Mouse (Mus musculus) embryonic stem cell, embryonic (primary cell): ENCODE measurements around the gene Pde4b.
"Not testable (repeated sequence)": the region's sequence is repeated elsewhere in the genome, so short reads cannot be mapped to it uniquely, and the experiment has no call there.

Experiments
- CTCF ChIA-PET, 4 experiments: fragments of 300-600 bp in 2 of 4; fragments of 350-600 bp in 2 of 4; sonication (Branson Sonifier 250); formaldehyde crosslinking; loops; one replicate each; lab custom pipeline; 2022; ENCODE audit warnings: inconsistent platforms in 2 of 4; lab: Charles Lee
- POLR2A ChIA-PET, 4 experiments: fragments of 300-600 bp in 2 of 4; fragments of 350-600 bp in 2 of 4; sonication (Branson Sonifier 250); formaldehyde crosslinking; loops; one replicate each; lab custom pipeline; 2022; ENCODE audit warnings: antibody characterized with exemption in 4 of 4, inconsistent platforms in 1 of 4; lab: Charles Lee

Gene Pde4b

DNA sequence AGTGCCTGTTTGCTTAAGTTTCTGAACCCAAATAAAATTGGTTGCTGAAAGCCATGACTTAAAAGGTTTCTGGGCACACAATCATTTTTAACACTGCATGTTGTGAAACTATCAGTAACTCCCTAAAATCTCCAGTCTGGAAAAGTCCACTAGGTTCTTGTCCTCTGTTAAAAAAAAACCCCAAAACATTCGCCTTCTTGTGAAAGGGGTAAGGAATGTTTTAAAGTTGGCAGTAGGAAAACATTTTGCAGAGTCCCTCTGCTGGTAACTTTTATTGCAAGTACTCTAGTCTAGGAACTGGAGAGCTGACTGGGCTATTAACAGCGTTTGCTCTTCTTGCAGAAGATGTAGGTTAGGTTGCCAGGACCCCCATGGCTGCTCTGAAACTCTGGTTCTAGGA lies 400.7 kb downstream of the Pde4b start:
- ChIA-PET POLR2A (interaction anchor here in 1 of 4 experiments (0.6 kb wide), 1 partner anchor 823 kb away, joined by 3 read pairs; no protein-coding TSS in a partner anchor), CTCF (no interaction called here)

DNA sequence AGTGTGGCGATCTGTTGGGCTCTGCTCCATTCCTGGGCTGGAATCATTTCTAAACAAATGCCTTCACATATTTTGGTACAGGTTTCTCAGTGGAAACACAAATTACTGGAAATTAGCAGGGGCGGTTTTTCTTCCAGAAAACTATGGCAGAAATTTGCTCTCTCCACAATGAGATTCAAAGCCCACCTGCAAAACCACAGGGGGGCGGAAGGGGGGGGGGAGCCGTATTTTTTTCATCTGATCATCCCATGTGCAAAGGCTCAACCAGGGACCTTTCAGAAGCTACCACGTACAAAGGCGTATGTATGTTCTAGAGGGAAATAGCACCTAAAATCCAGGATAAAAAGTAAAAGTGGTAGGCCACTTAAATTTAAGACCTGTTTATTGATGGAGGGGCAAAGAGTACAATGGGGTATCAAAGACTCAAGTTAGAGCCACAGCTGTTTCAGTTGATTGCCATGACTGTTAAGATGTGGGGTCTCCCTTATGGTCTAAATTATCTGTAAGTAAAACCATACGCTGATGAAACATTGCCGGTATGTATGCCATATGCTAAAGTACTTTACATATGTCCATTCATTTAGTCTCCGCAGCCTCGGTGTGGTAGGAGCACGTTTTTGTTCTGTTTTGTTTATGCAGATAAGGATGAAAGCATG lies 404.3 kb downstream of the Pde4b start:
- POLR2A ChIA-PET = no interaction called here
- CTCF ChIA-PET = interaction anchor here in 1 of 4 experiments (0.7 kb wide), 1 partner anchor 1142 kb away, joined by 9 read pairs; no protein-coding TSS in a partner anchor

DNA sequence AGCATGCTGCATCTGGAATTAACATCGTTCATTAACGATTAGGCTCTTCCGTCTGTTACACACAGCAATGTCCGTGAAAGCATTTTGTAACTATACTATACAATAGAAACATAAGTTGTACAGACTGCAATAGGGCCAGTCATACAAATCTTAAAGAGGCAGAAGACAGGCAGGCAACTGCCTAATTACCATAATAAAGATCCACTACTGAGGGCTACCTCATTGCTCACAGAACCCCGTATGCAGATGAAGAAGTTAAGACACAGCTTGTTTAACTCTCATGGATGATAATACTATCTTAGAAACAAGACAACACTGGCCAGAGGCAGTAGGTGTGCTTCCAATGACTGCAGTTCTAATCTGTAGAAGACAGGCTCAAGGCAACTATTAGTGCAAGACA lies 405.6 kb downstream of the Pde4b start:
- CTCF ChIA-PET = interaction anchor here in 1 of 4 experiments (0.9 to 1.3 kb wide), 2 partner anchors 15 to 653 kb away, joined by 3 read pairs; no protein-coding TSS in a partner anchor
- POLR2A ChIA-PET = interaction anchor here in 1 of 4 experiments (0.7 kb wide), 1 partner anchor 160 kb away, joined by 3 read pairs; no protein-coding TSS in a partner anchor

DNA sequence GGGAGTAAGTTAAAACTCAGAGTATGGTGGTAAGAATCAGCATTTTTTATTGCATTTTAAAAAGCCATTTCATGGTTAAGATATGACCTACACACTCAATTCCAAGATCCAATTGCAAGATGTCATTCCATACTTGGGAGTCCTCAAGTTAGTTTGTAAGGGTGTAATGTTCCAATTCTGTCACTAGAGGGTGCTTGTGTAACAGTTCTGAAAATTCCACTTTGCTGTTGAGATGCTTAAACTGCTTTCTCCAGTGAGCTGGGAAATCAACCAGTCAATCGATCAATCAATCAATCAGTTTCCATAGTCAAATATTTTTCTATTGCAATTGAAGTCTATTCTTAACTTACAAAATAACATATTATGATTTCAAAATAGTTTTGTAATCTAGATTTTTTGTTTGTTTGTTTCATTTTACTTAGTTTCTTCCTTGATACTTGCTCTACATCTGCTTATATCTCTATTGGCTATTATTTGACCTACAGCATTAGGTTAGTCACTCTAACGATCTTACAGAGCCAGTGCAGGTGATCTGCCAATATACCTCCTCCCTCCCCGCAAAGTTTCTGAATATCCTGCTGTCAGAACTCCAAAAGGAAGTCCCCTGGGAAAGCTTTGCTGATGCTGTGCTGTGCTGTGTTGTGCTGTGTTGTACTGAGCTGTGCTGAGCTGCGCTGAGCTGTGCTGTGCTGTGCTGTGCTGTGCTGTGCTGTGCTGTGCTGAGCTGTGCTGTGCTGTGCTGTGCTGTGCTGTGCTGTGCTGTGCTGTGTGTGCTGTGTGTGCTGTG lies 406.2 kb downstream of the Pde4b start:
- POLR2A ChIA-PET = interaction anchor here in 1 of 4 experiments (0.7 kb wide), 1 partner anchor 161 kb away, joined by 3 read pairs; no protein-coding TSS in a partner anchor
- CTCF ChIA-PET = interaction anchor here in 3 of 4 experiments (0.6 to 1.3 kb wide), 4 partner anchors 14 to 653 kb away, joined by 3 to 4 read pairs (median 3); no protein-coding TSS in a partner anchor

DNA sequence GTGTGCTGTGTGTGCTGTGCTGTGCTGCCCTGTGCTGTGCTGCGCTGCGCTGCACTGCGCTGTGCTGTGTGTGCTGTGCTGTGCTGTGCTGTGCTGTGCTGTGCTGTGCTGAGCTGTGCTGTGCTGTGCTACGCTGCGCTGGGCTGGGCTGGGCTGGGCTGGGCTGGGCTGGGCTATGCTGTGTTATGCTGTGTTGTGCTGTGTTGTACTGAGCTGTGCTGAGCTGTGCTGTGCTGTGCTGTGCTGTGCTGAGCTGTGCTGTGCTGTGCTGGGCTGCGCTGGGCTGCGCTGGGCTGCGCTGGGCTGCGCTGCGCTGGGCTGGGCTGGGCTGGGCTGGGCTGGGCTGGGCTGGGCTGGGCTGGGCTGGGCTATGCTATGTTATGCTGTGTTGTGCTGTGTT lies 406.9 kb downstream of the Pde4b start:
- CTCF ChIA-PET = interaction anchor here in 1 of 4 experiments (1.3 kb wide), 1 partner anchor 13 kb away, joined by 3 read pairs; no protein-coding TSS in a partner anchor
- POLR2A ChIA-PET = not testable (repeated sequence)

DNA sequence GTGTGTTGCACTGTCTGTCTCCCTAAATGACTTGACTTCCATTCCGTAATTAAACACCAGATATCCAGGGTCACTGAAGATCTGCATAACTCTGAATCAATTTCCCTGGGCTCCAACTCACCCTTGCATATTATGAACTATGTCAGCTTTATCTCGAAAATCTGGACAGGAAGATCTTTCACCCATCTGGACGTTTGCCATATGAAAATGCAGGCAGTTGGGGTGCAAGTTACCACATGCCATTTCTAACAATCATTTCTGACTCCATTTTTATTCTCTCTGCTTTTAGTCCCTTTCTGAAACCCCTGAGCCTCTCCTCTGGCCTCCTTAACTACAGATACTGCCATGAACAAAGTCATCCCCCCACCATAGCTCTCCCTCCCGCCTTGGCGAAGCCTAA lies 407.7 kb downstream of the Pde4b start:
- ChIA-PET POLR2A (interaction anchor here in 1 of 4 experiments (0.7 kb wide), 1 partner anchor 70 kb away, joined by 5 read pairs; no protein-coding TSS in a partner anchor), CTCF (interaction anchor here in 2 of 4 experiments (0.6 to 0.7 kb wide), 2 partner anchors 31 to 491 kb away, joined by 3 to 5 read pairs; no protein-coding TSS in a partner anchor)

DNA sequence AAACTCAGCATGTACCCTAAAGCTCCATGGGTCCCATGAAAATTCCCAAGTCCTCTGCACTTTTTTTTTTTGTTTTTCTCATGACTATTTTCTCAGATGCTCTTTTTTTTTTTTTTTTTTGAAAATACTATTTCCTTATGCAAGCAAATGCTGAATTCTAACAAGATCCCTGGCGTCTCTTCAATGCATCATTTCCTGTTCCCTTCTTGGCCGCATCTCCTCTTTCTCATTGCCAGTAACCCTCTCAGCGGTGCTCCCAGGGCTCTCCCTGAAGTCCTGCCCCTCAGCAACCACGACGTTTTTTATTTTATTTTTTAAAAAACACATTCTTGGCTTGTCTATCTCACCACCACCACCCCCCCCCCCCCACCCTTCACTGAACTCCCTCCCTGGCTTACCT lies 408.1 kb downstream of the Pde4b start:
- ChIA-PET POLR2A (interaction anchor here in 1 of 4 experiments (0.7 kb wide), 1 partner anchor 70 kb away, joined by 5 read pairs; no protein-coding TSS in a partner anchor), CTCF (interaction anchor here in 2 of 4 experiments (0.6 to 0.7 kb wide), 2 partner anchors 31 to 491 kb away, joined by 3 to 5 read pairs; no protein-coding TSS in a partner anchor)

DNA sequence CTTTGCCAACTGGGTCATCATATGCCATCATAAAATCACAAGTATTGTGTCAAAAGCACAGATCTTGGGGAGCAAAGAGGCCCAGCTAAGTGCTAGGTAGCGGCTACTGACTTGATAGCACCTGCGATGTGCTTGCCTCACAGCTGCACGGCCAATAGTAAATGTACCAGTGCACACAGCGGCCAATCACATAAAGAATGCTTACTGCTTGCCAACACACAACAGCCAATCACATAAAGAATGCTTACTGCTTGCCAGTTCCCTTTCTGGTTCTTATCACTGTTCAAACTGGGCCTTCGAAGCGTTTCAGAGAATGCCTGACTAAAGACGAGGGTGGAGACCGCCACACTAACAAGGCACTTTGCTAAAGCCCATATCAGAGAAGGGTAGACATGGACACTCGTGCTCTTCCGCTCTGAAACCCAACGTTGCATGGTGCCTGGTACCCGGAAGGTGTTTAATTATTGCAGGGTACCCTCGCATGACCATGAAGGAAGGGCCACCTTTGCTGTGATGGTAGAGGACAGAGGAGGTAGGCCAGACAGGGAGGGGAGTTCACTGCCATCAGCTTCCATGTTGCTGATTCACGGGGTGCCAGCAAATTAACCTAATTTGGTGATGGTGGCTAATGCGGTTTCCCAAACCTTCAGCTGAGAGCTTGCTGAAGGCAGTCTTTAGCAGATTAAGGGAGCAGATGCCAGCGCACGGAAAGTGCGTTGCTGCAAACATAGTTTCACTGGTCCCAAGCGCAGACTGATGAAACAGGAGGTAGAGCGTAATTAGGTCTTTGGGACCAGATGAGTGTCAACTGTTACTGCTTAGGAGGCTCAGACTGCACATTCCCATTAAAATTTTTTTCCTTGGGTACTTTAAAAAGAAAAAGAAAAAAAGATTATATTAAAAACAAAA lies 409.2 kb downstream of the Pde4b start:
- ChIA-PET CTCF (no interaction called here), POLR2A (no interaction called here)

DNA sequence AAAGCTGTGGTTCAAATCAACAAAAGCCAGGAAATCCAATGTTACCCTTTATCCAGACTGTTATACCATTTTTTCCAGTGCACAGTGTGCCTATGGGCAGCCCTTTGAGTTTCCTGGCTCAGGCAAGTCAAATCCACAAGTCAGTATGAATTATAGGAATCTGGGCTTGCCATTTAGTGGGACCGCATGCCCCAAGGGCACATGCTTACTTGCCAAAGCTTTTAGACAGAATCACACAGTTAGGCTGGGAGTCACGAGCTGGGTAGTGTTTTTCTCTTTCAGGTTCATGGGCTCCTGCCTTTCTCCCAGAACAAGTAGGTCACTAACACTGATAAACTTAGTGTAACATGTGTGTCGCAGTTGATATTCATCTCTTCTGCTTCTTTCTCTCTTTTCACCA lies 409.9 kb downstream of the Pde4b start:
- ChIA-PET POLR2A (no interaction called here), CTCF (no interaction called here)

DNA sequence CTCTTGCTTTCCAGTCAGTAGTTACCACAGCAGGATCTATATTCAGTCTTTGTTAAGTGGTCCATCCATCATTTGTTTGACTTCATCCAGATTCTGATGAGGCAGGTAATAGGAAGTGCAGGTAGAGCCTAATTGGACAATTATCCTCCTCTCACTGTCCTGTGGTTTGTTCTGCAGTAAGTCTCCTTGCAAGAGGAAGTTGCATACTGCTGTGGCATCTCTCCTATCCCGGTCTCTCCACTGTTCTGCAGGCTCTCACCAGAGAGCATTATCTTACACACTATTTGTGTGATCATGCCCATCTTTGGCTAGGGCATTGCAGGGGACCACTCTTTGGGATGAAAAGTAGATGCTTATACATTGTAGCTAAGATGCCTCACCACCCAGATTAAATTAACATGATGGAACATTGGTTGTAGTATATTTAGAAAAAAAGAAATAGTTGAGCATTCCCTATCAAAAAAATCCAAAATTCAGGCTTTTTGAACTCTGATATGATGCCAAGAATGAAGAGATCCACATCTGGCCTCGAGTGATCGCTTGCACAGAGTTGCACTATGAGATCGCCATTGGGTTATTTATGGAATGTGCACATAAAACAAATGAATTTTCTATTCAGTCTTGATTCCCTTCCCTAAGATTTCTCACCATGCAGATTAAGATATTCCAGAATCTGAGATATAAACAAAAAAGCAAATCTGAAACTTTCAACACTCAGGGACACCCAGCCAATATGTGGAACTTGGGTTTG lies 411.0 kb downstream of the Pde4b start:
- CTCF ChIA-PET = no interaction called here
- POLR2A ChIA-PET = no interaction called here

DNA sequence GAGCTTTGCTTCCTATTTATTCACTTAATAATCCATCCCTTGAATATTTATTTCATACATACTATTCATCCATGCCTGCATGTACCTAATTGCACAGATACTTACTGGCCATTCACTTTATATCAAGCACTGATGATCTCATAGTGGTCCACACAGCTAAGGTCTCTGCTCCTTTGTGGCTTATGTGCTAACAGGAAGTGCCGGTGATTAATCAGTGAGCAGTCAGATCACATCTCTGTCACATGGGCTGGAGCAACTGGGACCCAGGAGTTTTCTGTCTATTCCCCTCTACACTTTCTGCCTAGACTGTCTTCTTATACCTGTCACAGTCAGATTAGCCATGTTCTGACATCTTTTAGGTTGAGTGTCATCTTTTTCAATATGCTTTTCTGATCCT lies 411.6 kb downstream of the Pde4b start:
- ChIA-PET CTCF (no interaction called here), POLR2A (no interaction called here)

DNA sequence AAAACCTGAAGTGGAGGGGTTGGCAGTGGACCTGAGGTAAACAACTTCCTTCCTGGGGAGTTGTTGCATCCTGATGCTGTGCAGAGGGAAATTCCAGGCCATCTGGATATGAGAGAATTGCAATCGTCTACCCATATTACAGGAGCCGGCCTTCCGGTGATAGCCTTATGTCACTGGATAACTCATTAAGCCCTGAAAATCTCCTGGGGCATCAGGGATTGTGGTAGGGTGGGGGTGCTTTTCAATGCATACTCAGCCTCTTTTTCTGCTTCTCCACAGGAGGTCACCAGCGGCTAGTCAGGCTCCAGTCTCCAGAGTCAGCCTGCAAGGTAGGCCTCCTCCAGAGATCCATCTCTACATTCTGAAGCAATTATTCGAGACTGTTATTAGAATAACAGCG lies 418.4 kb downstream of the Pde4b start:
- CTCF ChIA-PET = no interaction called here
- POLR2A ChIA-PET = no interaction called here

DNA sequence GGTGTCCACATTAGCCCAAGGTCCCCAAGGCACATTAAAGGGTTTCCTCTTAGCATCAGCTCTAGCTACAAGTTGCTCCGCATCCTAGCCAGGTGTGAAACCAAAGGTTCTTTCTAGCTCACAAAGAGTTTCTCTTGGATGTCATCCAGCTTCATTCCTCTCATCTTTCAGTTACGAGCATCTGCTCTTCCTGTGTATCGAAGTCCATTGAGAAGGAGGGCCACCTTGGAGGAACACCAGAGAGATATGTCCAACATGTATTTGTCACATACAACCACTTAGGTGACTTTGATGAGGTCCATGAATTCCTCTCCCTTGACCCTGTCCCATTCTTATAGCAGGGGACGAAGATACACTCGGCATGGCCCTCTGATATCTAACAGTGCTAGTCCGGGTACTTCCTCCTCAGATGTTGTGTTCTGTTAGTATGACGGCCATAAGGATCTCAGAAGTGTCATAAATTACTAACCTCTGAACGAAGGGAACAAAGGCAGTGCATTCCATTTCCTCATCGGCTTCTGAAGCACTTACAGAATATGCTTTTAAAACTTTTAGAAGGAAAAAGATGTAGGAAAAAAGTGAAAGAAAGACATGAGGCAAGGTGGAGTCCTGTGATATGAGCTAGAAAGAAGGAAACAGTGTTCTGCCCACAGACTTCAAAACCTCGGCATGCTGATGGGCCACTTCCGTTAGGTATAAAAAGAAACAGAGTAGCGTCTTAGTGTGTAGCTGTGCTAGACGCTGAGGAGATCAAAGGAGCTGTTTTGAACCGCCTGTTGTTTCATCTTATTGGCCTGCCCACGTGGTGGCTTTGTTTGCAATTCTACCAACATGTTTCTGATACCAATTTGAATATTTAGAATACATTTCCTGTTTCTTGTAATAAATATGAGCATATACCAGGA lies 419.3 kb downstream of the Pde4b start:
- POLR2A ChIA-PET = no interaction called here
- CTCF ChIA-PET = no interaction called here

DNA sequence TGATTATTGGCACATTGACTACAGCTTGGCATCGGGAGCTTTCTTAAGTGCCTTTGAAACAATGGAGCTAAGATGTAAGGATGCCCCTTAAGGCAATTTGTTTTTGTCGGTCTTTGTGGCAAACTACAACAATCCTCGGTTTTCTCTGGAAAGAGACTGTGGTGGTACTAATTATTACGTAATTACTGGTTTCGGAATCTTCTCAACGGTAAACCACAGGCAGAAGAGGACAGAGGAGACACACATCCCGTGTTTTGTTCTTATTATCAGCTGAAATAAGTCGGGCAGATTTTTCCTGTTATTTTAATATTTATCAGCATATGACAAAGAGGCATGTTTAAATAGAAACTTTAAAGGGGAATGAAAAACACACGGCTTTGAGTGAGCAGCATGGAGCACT lies 420.0 kb downstream of the Pde4b start:
- CTCF ChIA-PET = interaction anchor here in 2 of 4 experiments (0.5 to 0.8 kb wide), 3 partner anchors 14 to 765 kb away, joined by 3 to 5 read pairs (median 4); no protein-coding TSS in a partner anchor
- POLR2A ChIA-PET = no interaction called here

DNA sequence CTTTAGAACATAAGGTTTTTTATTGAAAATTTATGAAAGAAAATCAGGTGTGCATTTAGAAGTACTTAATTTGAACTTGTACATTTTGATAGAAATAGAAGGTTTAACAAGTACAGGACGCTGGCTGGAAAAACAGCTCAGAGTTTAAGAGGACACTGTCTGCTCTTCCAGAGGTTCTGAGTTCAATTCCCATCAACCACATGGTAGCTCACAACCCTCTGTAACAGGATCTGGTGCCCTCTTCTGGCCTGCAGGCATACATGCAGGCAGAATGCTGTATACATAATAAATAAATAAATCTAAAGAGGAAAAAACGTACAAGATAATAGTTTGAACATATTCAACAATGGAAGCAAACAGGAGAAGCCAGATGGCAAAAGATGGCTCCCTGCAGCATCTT lies 420.4 kb downstream of the Pde4b start:
- ChIA-PET CTCF (interaction anchor here in 2 of 4 experiments (0.5 to 0.8 kb wide), 3 partner anchors 14 to 764 kb away, joined by 3 to 5 read pairs (median 4); no protein-coding TSS in a partner anchor), POLR2A (no interaction called here)

DNA sequence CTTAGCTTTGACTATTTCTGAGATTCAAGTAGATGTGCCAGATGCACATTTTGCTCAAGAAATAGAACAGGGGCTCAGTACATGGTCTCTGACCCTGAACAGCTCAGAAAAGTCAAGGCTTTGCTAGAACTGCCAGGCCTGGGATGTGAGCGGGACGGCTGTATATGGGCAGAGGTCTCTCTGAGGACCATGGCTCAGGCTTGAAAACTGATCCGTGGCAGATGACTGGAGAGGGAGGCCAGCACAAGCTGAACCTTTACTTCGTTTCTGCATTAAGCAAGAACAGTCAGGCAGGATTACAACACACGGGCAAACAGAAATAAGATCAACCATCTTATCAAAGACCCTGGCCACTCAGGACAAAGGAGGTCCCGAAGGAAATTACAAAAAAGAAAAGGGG lies 422.7 kb downstream of the Pde4b start:
- POLR2A ChIA-PET = interaction anchor here in 1 of 4 experiments (0.5 kb wide), 1 partner anchor 538 kb away, joined by 5 read pairs; no protein-coding TSS in a partner anchor
- CTCF ChIA-PET = no interaction called here

DNA sequence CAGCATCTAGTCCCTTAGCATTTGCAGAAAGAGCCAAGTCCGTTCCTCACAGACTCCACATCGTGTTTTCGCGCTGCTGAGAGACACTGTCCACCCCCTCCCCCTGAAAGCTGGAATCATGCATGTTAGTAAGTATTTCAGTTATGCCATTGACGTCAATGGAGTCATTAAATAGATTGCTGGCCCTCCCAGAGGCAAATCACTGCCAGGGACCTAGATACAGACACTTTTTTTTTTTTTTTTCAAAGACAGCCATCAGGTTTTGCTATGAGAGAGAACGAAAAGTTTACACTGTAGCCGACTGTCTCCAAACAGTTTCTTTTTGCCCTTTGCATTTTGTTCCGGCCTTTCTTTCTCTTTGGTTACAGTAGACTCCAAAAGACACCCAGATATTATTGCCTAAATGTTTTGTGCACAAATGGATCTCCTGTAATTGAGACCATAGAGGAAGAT lies 423.6 kb downstream of the Pde4b start:
- ChIA-PET CTCF (interaction anchor here in 1 of 4 experiments (0.7 kb wide), 1 partner anchor 998 kb away, joined by 5 read pairs; no protein-coding TSS in a partner anchor), POLR2A (no interaction called here)
